Mouse (Mus musculus): ENCODE measurements at regions not wholly inside any gene's neighbourhood (a gene's known extent, or its start where the extent isn't known, plus 50 kb on each side); places are given as distances from the start of the nearest gene placed in this dataset.

- DNase-seq (ENCODE audit: low spot score in 2 of 2), result peak; percentile 52 to 70
Observed at GRCm38 (mm10) chr7:61939971-61940705, 406.2 kb upstream of the Ndn start.

- peak; percentile 55 to 57 for DNase-seq (ENCODE audit: low spot score in 2 of 2)
Observed at GRCm38 (mm10) chr7:61982203-61982932, 364.0 kb upstream of the Ndn start.

GRCm38 (mm10) chr7:62026635-62027034 lies 319.7 kb upstream of the Ndn start:
- DNase-seq (ENCODE audit: low spot score in 2 of 2), result no peak

- DNase-seq (ENCODE audit: low spot score in 2 of 2), result peak; percentile 7 to 14
Observed at GRCm38 (mm10) chr7:62045743-62046451, 300.5 kb upstream of the Ndn start.

GRCm38 (mm10) chr7:62046452-62046809 lies 299.9 kb upstream of the Ndn start:
- DNase-seq (ENCODE audit: low spot score in 2 of 2), result no peak

GRCm38 (mm10) chr7:62078607-62079006 lies 267.8 kb upstream of the Ndn start:
- DNase-seq (ENCODE audit: low spot score in 2 of 2), result no peak

- DNase-seq (ENCODE audit: low spot score in 2 of 2), result peak in 1 of 2 experiments; percentile 5
Observed at GRCm38 (mm10) chr7:62085120-62085849, 261.1 kb upstream of the Ndn start.

Measured in frontal cortex, postnatal 14 days (tissue).